Mouse (Mus musculus): Measurements from ENCODE around the gene Nup214.
"Not testable (repeated sequence)": the region's sequence is repeated elsewhere in the genome, so short reads cannot be mapped to it uniquely, and the experiment has no call there.

- TF ChIP-seq POLR2A (IDR thresholded peaks at IDR 0.05; ENCODE audit: borderline replicate concordance, insufficient read depth, low read length); CTCF (IDR thresholded peaks at IDR 0.05; ENCODE audit: borderline replicate concordance, insufficient read depth, low read depth, low read length): not testable (repeated sequence)
These were observed 66.4 kb downstream of the Nup214 start for GRCm38 (mm10) chr2:32040646-32041045.
